Mouse (Mus musculus) C2C12 (cell line): ENCODE results near the gene Tab1. TPM values are rescaled to one million over a fixed set of nuclear protein-coding genes. Genes with fewer than 3 reads are reported as not detected.
A peak's percentile ranks its signal among the peaks of the same experiment; 100 is the strongest.

ENCODE experiments used
- H3K27me3 ChIP-seq: one replicate; pipeline ENCODE4 v1.6.1; 2011; ENCODE audit not compliant: control insufficient read depth, insufficient read depth, insufficient read length
- H3K36me3 ChIP-seq: one replicate; pipeline ENCODE4 v1.6.1; 2011; ENCODE audit not compliant: control insufficient read depth, insufficient read depth
- H3K4me3 ChIP-seq: one replicate; pipeline ENCODE4 v1.5.1; 2011; ENCODE audit warnings: mild to moderate bottlenecking, control low read depth; ENCODE audit not compliant: poor library complexity, insufficient read depth, severe bottlenecking
- H3K79me2 ChIP-seq: one replicate; pipeline ENCODE4 v1.6.1; 2011; ENCODE audit not compliant: control insufficient read depth, insufficient read depth
- H3K79me3 ChIP-seq: one replicate; pipeline ENCODE4 v1.6.1; 2011; ENCODE audit warnings: low read depth, control low read depth
- H3ac ChIP-seq: one replicate; pipeline ENCODE3; 2011; ENCODE audit warnings: low read depth; ENCODE audit not compliant: control insufficient read depth, insufficient read length
- CEBPB ChIP-seq: IDR thresholded peaks from one replicate; pipeline ENCODE4 v1.6.1; 2011; ENCODE audit warnings: low read depth, mild to moderate bottlenecking, control low read depth, moderate library complexity
- CTCF ChIP-seq: IDR thresholded peaks from one replicate; pipeline ENCODE4 v1.5.1; 2011; ENCODE audit not compliant: control insufficient read depth, insufficient read depth, insufficient read length
- FOSL1 ChIP-seq: IDR thresholded peaks from one replicate; pipeline ENCODE4 v1.8.0; 2011; ENCODE audit warnings: mild to moderate bottlenecking, low read length; ENCODE audit not compliant: poor library complexity, insufficient read depth, severe bottlenecking
- MAX ChIP-seq: IDR thresholded peaks from one replicate; pipeline ENCODE4 v1.6.1; 2011; ENCODE audit warnings: mild to moderate bottlenecking, control low read depth
- MYOD1 ChIP-seq: IDR thresholded peaks from one replicate; pipeline ENCODE4 v1.6.1; 2011; ENCODE audit warnings: low read depth; ENCODE audit not compliant: control insufficient read depth, insufficient read length
- MYOG ChIP-seq: IDR thresholded peaks from one replicate; pipeline ENCODE4 v1.6.1; 2011; ENCODE audit not compliant: control insufficient read depth, insufficient read length; ENCODE audit errors: extremely low read depth
- USF1 ChIP-seq: IDR thresholded peaks from one replicate; pipeline ENCODE4 v1.6.1; 2011; ENCODE audit warnings: low read depth, mild to moderate bottlenecking, control low read depth, moderate library complexity
- polyA plus RNA-seq: library from polyadenylated mRNA; unstranded; fragments of >200 nt; fragmentation: generic; extraction: Trizol; gene quantifications from one replicate; pipeline ENCODE4 v1.2.1, GENCODE M21; 2012; ENCODE audit warnings: missing spikeins

Tab1 gene
- polyA plus RNA-seq, 1 experiment: 30.2 TPM

- Histone ChIP-seq H3K4me3 (no peak overlapping the region), H3K79me2 (peaks cover 12% of the 10 kb centered on the region), H3K27me3 (no peaks in the 10 kb centered on the region), H3ac (no peak overlapping the region), H3K79me3 (no peaks in the 10 kb centered on the region), H3K36me3 (no peaks in the 10 kb centered on the region)
- TF ChIP-seq USF1: no peak
- no peak for TF ChIP-seq CEBPB
- no peak for TF ChIP-seq MAX
- TF ChIP-seq MYOG: no peak
- no peak for TF ChIP-seq FOSL1
- TF ChIP-seq CTCF: no peak
- TF ChIP-seq MYOD1: no peak
Measured at GRCm38 (mm10) chr15:80202111-80202775, 69.3 kb downstream of the Tab1 start.

GRCm38 (mm10) chr15:80203406-80203805 lies 70.5 kb downstream of the Tab1 start:
- TF ChIP-seq MYOD1 (peak; percentile 85), MYOG (no peak)
- H3K27me3 ChIP-seq: no peaks in the 10 kb centered on the region
- H3ac ChIP-seq: no peak overlapping the region
- H3K36me3 ChIP-seq: no peaks in the 10 kb centered on the region
- peaks cover 2% of the 10 kb centered on the region for H3K79me2 ChIP-seq
- no peaks in the 10 kb centered on the region for H3K79me3 ChIP-seq
- no peak overlapping the region for H3K4me3 ChIP-seq

DNA sequence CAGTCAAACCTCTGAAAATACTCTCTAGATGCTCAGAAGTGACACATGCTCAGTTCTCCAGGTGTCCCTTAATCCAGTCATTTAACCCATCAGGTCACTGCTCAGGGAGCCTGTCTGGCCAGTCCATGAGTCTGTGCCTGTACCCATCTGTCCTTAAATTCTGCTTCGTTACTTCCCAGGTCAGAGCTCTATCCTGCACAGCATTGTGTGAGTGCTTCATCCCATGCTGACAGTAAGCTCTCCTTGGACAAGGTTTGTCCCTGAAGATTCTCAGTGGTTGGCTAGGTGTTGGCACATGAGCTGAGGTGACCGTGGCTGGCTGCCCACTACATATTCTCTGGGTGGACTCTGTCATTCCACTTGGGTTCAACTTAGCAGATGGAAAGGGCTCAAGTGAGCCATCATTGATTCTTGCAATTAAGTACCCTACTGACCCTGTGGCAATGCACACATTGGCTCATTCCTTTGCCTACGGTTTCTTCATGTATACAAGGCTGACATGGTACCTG lies 73.2 kb downstream of the Tab1 start:
- TF ChIP-seq USF1: no peak
- no peak for TF ChIP-seq MYOD1
- TF ChIP-seq FOSL1: no peak
- no peak for TF ChIP-seq CTCF
- TF ChIP-seq MAX: no peak
- TF ChIP-seq CEBPB: no peak
- no peak for TF ChIP-seq MYOG
- no peak overlapping the region for H3ac ChIP-seq
- no peaks in the 10 kb centered on the region for H3K79me2 ChIP-seq
- no peak overlapping the region for H3K4me3 ChIP-seq
- H3K36me3 ChIP-seq: peaks cover 4% of the 10 kb centered on the region
- no peaks in the 10 kb centered on the region for H3K27me3 ChIP-seq
- H3K79me3 ChIP-seq: no peaks in the 10 kb centered on the region

DNA sequence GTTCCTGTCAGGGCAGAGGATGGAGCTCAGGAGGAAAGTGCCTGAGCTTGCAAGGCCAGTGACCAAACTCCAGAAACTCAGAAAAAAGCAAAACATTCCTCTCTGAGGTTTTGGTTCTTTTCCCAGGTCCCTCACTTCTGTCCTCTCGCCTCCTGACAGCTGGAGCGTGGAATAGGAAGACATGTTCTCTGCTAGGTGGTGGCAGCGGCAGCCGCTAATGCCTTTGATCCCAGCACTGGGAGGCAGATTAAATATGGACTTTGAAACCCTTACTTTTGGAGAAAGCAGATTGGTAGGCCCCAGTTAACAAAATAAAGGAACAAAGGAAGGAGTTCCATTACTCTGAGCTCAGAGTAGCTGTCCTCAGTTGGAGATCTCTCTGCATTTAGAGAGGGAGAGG lies 75.5 kb downstream of the Tab1 start:
- H3K36me3 ChIP-seq: peaks cover 15% of the 10 kb centered on the region
- H3K79me3 ChIP-seq: no peaks in the 10 kb centered on the region

More for the DNA sequence above, 75.5 kb downstream of the Tab1 start:
- H3K4me3 ChIP-seq: no peak overlapping the region
- TF ChIP-seq FOSL1: no peak
- TF ChIP-seq MAX: no peak
- TF ChIP-seq USF1: no peak
- no peak for TF ChIP-seq CEBPB
- no peak for TF ChIP-seq CTCF
- TF ChIP-seq MYOG: no peak
- TF ChIP-seq MYOD1: no peak
- H3ac ChIP-seq: no peak overlapping the region
- H3K79me2 ChIP-seq: no peaks in the 10 kb centered on the region
- H3K27me3 ChIP-seq: no peaks in the 10 kb centered on the region

Other genes starting within 250 kb of the Tab1 start
- 24.0 TPM for gene Apobec3, start 241.5 kb upstream of the Tab1 start, polyA plus RNA-seq
- 5.9 TPM for gene Cbx7, start 162.0 kb upstream of the Tab1 start, polyA plus RNA-seq
- gene Pdgfb, start 118.2 kb upstream of the Tab1 start, polyA plus RNA-seq: 27.2 TPM
- 7.9 TPM for gene Syngr1, start 41.8 kb upstream of the Tab1 start, polyA plus RNA-seq
- gene Rpl3, start 41.3 kb upstream of the Tab1 start, polyA plus RNA-seq: 1,181 TPM
- gene Mgat3, start 40.6 kb downstream of the Tab1 start, polyA plus RNA-seq: 19.2 TPM
- gene Mief1, start 100.9 kb downstream of the Tab1 start, polyA plus RNA-seq: 27.3 TPM
- gene AC140267.1, start 102.7 kb downstream of the Tab1 start, polyA plus RNA-seq: not detected
- gene Atf4, start 122.1 kb downstream of the Tab1 start, polyA plus RNA-seq: 507 TPM
- 223 TPM for gene Rps19bp1, start 131.2 kb downstream of the Tab1 start, polyA plus RNA-seq
- gene Cacna1i, start 154.1 kb downstream of the Tab1 start, polyA plus RNA-seq: not detected